10 mouse cellular contexts compared by ENCODE assay signal in genomic region chr19:53741902-53742301, GRCm38 (mm10).
DNase-seq lines count a peak whose midpoint lies in the region; ATAC-seq lines count a peak whose summit lies in the region.
"Had no signal": no experiment of that assay in that cellular context is flagged by ENCODE, and none has a peak within 500 bp of the region (broad histone marks: within the 10 kb centered on the region; RNA-seq: fewer than 3 reads in every experiment).

No protein-coding gene starts in this region.

- ATAC-seq in cerebellum, adult (ENCODE audit: insufficient number of reproducible peaks, low FRiP score, low TSS enrichment), result no peak

- peak; percentile 17 for DNase-seq in kidney, adult 9 months
- no peak for DNase-seq in kidney, adult 11 months
- DNase-seq in thymus, postnatal 14 days, result peak; percentile 21
- no peak for DNase-seq in thymus, adult 18-20 months
- DNase-seq in embryo, embryonic 10.5 days (ENCODE audit: low spot score), result peak; percentile 71
- no peak for DNase-seq in right cerebral cortex, postnatal 10 days (ENCODE audit: low spot score in 2 of 2)
- DNase-seq: adrenal gland, postnatal 25 days; left cerebral cortex, postnatal 4 days; spleen, adult 18-20 months had no signal

Comparison
In these comparisons a context has a peak if more than half of its experiments do, and no peak if none do; other contexts are left out.
1. DNase-seq: peak in kidney, adult 9 months (single experiment), thymus, postnatal 14 days (single experiment) and embryo, embryonic 10.5 days (single experiment); none in kidney, adult 11 months (single experiment), thymus, adult 18-20 months (0 of 2) and right cerebral cortex, postnatal 10 days (0 of 2).